Mouse (Mus musculus) frontal cortex, postnatal 36 days (tissue): ENCODE data around the gene Slc19a1.

ENCODE experiments used
- DNase-seq, 2 experiments: peaks; one replicate each; pipeline ENCODE4 v3.0.0; 2022; ENCODE audit warnings: low spot score in 2 of 2

Gene Slc19a1

DNA sequence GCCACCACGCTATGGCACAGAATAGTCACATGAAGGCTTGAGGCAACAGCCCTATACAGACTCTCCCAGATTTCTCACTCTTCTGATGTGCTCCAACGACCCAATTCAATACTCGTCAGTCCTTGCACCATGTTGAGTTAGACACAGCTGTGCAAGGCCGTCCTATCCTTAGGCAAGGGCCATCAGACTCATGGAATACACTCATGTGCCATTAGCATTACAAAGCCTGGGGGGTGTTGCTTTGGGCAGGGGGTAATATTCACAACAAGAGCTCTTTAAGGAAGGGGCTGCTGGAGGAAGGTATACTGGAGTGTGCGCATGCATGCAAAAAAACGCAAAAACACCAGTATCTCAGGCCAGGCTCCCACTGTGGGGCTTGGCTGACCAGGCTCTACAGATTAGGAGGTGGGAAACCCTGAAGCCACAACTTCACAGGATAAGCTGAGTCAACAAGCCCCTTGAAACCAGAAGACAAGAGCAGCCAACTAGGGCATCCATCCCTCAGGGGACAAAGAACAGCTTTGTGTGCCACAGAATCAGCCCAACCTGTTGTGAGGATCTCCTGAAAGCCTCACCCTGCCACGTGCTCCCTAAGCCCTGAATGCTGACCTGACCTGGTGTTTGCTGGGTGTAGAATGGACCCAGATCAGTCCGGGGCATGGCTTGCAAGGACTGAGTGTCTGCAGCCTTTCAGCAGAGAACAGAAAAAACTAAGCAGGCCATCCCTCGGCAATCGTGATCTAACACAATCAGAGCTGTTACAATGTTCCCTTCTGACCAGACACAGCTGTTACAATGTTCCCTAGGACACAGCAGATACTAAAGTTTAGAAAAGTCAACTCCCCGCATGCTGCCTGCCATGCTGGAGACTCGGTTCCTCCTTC lies 65.2 kb downstream of the Slc19a1 start:
- DNase-seq: no peak

DNA sequence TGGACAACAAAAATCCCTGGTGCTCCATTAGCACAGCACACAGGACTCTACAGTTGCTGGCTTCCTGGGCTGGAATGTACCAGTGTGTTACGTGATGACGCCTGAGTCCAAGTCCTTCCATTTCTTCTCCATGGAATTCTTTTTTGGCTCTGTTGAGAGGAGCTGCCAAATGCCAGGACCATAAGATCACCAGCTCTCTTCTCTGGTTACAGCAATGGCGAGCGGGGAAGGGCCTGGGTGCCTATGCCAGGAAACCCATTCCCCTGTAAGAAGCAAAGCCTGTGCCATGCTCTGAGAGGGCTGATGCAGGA lies 65.8 kb downstream of the Slc19a1 start:
- no peak for DNase-seq

DNA sequence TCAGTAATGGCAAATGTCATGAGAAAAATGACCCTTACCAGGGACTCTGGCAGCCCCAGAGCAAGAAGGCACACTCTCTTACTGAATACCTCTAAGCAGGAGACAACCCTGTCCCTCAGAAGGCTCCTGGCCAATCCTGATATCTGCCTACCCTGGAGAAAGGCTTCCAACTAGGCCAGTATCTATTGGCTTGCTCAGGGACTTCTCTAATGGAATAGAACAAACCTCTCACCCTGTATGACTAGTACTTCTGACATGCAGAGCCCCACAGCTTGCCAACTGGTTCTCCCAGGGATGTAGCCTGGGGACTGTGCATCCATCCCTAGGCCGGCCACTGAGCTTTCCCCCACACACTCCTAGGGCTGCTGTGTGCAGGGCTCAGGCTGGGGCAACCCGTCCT lies 66.6 kb downstream of the Slc19a1 start:
- no peak for DNase-seq

DNA sequence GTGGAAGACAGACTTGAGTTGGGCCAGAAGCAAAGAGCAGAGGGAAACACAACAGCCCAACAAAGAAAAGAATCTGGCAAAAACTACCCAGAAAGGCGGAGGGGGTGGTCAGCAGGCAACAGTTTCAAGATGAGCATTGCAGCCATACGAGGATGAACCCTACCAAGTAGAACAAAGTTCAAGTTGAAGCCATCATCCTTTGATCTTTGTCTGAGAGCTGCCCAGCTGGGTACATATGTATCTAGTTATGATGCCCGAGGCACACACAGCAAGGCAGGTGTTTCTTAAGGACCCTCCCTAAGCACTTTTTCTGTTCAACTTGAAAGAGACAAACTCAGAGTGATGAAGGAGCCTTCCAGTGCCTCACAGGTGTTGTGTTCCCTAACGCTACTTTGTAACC lies 67.7 kb downstream of the Slc19a1 start:
- DNase-seq: no peak

DNA sequence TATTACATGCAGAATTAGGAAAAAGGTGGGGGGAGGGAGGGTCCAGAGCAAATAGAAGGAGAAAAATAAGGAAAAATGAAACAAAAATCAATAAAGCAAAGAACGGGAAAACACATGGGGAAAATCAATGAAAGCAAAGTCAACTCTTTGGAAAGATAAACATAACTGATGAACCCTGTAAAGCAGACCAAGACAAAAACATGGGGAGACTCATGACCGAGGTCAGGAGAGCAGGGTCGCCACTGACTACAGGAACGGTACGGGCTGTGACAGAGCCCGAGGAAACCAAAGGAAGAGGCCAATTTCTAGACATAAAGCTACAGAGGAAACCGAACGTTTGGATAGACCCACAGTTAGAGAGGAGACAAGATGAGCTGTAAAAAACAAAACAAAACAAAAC lies 71.6 kb downstream of the Slc19a1 start:
- DNase-seq: no peak

DNA sequence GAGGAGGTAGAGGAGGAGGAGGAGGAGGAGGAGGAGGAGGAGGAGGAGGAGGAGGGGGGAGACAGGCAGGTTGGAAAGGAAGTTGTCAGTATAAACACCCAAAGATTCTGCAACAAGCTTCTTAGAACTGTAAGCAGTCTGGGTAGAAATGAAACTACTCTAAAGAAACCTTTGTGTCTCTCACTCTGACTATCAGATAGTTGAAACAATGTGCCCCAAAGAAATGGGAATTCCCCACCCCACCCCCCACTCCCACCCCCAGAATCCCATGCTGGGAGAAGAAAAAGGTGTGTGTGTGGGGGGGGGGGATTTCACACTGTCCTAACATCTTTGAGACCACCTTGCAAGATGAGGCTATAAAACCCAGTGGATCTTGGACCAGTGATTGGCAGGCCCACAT lies 72.3 kb downstream of the Slc19a1 start:
- DNase-seq: no peak

DNA sequence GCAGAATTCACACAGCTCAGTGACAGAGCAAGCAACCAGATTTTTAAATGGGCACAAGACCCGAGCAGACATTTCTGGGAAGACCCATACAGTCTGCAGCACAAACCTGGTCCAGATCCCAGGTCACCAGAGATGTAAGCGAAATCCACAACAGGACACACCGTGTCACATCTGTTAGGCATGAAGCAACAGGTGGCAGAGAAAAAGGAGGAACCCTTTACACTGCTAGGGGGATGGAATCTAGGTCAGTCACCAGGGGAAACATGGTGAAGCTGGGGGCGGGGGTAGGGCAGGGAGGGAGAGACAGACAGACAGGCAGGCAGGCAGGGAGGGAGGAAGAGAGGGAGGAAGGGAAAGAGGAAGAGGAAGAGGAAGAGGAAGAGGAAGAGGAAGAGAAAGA lies 76.1 kb downstream of the Slc19a1 start:
- DNase-seq: no peak

DNA sequence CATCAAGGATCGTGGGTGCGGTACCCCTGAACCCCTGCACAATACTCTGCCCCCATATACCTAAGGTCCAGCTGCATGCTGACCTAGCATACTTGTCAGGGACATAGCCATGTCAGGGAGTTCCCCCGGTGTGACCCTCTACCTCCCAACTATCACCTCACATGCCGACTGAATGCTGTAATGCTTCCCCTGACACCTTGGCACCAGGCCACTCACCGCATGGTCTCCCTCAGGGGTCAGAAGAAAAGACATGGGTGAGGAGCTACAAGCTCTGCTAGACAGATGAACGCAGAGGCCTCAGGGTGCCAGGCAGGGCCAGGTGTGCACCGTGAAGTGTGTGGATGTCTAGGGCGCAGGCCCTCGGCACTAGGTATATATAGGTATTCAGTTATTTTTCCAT lies 78.0 kb downstream of the Slc19a1 start:
- DNase-seq: no peak
